Mouse (Mus musculus) A20 (cell line): ENCODE measurements around the gene Serp2.
"Not testable (repeated sequence)": the region's sequence is repeated elsewhere in the genome, so short reads cannot be mapped to it uniquely, and the experiment has no call there.

ENCODE experiments used
- DNase-seq: peaks from one replicate; pipeline ENCODE4 v3.0.0-alpha.2; 2011; ENCODE audit warnings: low read depth, low spot score

Gene Serp2

GRCm38 (mm10) chr14:76569271-76569961, 12.7 kb upstream of the Serp2 start:
- DNase-seq = no peak

- no peak for DNase-seq
Observed at GRCm38 (mm10) chr14:76568548-76568947, 11.9 kb upstream of the Serp2 start.

DNA sequence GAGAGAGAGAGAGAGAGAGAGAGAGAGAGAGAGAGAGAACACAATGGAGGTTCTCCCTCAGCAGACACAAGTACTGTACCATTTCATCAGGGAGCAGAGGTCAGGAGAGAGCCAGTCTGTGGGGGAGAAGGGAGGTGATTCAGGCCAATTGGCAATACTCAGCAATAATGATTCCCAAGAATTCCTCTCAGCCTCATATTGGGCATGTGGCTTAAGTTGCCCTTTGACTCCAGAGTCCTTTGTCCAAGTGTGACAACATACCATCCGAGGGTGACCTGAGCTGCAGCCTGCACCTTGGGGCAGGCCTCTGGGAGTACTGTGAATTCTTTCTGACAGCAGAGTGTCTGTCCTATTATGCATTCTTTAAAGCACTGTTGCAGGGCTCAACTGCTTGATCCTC, 10.6 kb upstream of the Serp2 start:
- no peak for DNase-seq

DNA sequence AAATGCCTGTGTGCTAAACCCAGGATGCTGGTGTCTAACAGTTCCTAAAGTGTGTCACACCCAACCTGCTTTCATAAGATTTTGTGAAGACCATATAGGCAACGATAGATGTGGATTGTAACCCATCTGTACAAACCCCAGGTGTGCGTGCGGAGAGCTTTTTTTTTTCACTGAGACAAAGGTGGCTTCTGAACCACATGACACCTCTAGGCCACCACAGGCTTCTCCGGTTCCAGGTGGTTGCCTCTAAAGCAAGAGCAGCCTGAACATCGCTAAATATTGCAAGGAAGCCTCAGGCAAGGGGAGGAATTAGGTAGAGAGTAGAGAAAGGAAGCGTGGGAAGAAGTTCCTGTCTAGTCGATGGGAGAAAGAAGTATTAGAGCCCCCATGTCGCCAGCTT, 10.0 kb upstream of the Serp2 start:
- no peak for DNase-seq

- DNase-seq = no peak
Observed at GRCm38 (mm10) chr14:76566193-76566592, 9.5 kb upstream of the Serp2 start.

GRCm38 (mm10) chr14:76559208-76559607, 2.5 kb upstream of the Serp2 start:
- no peak for DNase-seq

- DNase-seq = not testable (repeated sequence)
Observed at GRCm38 (mm10) chr14:76558171-76558570, 1.5 kb upstream of the Serp2 start.

GRCm38 (mm10) chr14:76556031-76556851, 448 bp downstream of the Serp2 start:
- no peak for DNase-seq

- no peak for DNase-seq
Observed at GRCm38 (mm10) chr14:76555263-76556030, 1.2 kb downstream of the Serp2 start.

GRCm38 (mm10) chr14:76544136-76544535, 12.6 kb downstream of the Serp2 start:
- DNase-seq = peak; percentile 2

DNA sequence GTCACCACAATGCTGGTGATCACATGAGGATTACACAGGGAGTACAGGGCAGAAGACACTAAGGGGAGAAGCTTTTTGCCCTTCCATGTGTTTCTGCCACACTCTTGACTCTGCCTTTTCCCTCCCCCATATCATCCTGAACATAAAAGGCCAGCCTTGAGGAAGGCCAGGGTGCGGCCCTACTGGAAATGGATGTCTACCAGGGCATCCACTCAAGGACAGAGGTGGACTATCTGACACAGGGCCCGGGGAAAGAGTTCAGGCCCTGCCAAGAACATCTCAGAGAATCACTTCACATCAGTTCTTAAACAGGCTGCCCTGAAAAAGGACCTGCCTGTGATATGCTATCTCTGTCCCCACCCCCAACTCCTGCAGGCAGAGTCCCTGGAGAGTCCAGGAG, 15.3 kb downstream of the Serp2 start:
- no peak for DNase-seq

DNA sequence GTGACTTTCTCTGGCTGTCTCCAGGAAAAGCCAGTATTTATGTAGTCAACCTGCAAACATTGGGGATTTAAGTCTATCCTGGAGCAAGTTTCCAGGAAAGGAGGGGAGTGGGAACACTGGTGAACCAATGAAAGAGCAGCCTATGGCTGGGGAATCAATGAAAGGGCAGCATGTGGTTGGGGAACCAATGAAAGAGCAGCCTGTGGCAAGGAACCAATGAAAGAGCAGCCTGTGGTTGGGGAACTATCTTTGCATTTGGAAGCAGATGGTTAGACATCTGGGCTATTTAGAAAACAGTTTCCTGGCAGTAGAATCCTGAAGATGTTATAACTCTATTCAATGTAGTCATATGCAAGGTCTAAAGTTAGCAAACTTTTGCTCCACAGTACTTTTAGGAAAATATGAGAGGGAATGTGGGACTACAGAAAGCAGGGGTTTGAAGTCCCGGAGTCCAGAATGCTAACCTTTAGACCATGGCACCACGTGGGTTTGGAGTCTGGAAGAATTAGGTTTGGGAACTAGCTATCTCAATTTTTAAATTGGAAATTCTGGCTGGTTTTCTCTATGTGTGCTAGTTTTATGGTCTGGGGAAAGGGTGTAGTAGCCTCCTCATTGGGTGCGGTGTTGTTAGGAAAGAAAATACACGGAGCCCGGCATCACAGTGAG, 16.6 kb downstream of the Serp2 start:
- no peak for DNase-seq

DNA sequence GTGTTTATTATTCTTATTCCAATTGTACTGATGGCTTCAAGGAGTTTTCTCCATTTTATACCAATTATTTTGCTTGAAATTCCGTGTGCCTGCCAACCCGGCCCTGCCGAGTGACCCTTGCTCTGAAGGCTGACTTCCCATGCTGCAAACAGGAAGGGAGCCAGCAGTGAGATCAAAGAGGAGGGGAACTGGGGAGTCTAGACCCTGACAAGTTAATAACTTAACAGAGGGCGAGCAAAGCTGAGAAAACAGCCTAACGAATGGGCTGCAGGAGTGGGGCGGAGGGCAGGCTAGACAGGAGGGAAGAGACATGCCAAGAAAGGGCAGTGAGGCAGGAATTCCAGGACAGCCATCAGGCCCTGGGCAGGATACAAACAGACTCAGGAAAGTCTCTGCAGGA, 19.8 kb downstream of the Serp2 start:
- no peak for DNase-seq

DNA sequence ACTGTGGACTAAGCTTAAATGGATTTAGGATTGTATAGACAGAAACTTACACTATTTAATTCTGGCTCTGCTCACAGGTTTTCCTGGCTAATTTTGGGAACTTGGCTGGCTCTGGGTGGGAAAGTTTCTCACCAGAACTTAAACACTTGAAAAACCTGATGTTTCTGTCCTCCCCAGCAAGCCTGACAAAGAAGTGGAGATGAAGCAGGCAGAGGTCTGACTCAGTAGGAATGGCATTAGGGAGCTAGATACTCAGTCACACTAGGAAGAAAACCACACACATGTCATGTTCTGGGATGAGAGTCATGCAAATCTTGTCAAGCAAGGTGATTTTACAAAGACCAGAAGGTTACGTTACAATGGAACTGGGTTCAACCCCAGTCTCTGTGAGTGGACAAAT, 21.6 kb downstream of the Serp2 start:
- DNase-seq = no peak

DNA sequence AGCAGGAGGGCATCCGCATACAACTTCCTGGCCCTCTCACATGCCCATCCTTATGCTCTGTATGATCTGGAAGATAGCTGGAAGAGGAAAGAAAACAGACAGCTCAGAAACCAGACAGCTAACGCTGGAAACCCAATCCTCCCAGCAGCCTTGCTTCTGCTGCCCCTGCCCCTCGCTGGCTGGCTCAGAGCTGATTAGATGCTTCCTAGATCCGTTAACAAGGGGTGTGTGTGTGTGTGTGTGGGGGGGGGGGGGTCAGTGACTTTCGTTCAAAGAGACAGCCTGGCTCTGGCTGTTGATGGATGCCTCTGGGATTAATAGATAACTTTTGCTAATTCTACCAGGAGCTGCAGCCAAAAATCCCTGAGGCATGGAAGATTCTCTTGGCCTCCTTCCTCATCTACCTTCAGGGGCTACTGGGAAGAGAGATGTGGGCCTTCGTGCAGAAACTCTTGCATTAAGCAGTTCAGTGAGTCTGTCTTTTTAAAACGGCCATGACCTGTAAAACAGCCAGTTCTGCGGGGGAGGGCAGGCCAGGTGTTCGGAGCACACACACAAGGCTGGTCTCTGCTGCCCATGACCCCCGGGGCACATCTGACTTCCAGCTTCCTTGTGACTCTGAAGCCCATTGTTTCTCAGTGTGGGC, 23.4 kb downstream of the Serp2 start:
- DNase-seq = no peak

- DNase-seq = no peak
Observed at GRCm38 (mm10) chr14:76532257-76533169, 24.2 kb downstream of the Serp2 start.

GRCm38 (mm10) chr14:76531027-76531660, 25.5 kb downstream of the Serp2 start:
- DNase-seq = no peak

GRCm38 (mm10) chr14:76528641-76529040, 28.0 kb downstream of the Serp2 start:
- no peak for DNase-seq

DNA sequence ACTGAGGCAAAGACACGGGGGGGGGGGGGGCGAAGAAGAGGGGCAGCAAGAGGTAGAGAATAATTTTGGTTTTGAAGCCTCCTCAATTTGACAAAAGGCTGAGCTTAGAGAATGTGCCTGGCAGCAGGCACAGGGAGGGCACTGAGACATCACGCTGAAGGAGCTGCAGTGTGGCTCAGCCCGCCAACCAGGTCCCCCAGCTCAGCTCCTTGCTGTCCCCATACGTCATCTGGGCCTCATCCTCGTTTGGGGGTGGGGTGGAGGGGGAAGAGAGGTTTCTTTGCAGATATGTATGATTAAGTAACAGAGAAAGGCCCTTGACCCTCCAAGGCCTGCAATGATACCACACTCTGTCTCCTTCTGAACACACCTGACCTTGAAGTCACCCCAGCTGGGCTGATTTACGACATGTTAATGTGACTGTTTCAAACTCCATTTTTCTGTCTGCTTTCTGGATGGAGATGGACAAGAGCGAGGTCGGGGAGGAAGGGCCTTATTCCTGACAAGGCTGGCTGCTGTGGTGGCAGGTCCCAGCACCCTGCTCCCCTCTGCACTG, 28.9 kb downstream of the Serp2 start:
- DNase-seq = no peak
